Mouse (Mus musculus) neural tube, embryonic 11.5 days (tissue): ENCODE data around the gene Kcnj6. TPM values are rescaled to one million over a fixed set of nuclear protein-coding genes. Genes with fewer than 3 reads are reported as not detected.
"Not testable (repeated sequence)": the region's sequence is repeated elsewhere in the genome, so short reads cannot be mapped to it uniquely, and the experiment has no call there.

ENCODE experiments used
- ATAC-seq: fragments of 200-750 bp; cut with Nextera tagmentation; 2 replicates; pipeline ENCODE4 v1.8.0; 2017; ENCODE audit warnings: moderate number of reproducible peaks, mild to moderate bottlenecking, moderate TSS enrichment, moderate library complexity; ENCODE audit not compliant: insufficient read depth, low FRiP score, low TSS enrichment
- DNase-seq: peaks from one replicate; pipeline ENCODE4 v3.0.0-alpha.2; 2015; ENCODE audit warnings: low spot score
- H3K27ac ChIP-seq: fragments of 300-500 bp; sonication (generic); 2 replicates; pipeline ENCODE4 v1.5.1; 2014; ENCODE audit warnings: low read depth, mild to moderate bottlenecking, low read length
- H3K27me3 ChIP-seq: fragments of 300-500 bp; sonication (generic); 2 replicates; pipeline ENCODE4 v1.6.1; 2014; ENCODE audit warnings: mild to moderate bottlenecking, low read length, mixed read lengths; ENCODE audit not compliant: control insufficient read depth, insufficient read depth
- H3K36me3 ChIP-seq: fragments of 300-500 bp; sonication (generic); 2 replicates; pipeline ENCODE4 v1.6.1; 2014; ENCODE audit warnings: mild to moderate bottlenecking, low read length, moderate library complexity, mixed read lengths; ENCODE audit not compliant: control insufficient read depth, insufficient read depth
- H3K4me1 ChIP-seq: fragments of 300-500 bp; sonication (generic); 2 replicates; pipeline ENCODE4 v1.6.1; 2014; ENCODE audit warnings: low read length, mixed read lengths; ENCODE audit not compliant: control insufficient read depth, insufficient read depth
- H3K4me2 ChIP-seq: fragments of 300-500 bp; sonication (generic); 2 replicates; pipeline ENCODE4 v1.6.1; 2014; ENCODE audit warnings: low read depth, mild to moderate bottlenecking, moderate library complexity
- H3K4me3 ChIP-seq: fragments of 300-500 bp; sonication (generic); 2 replicates; pipeline ENCODE4 v1.5.1; 2014; ENCODE audit warnings: low read depth, low read length
- H3K9ac ChIP-seq: fragments of 300-500 bp; sonication (generic); 2 replicates; pipeline ENCODE4 v1.6.1; 2014; ENCODE audit warnings: mild to moderate bottlenecking, low read length
- H3K9me3 ChIP-seq: fragments of 300-500 bp; sonication (generic); 2 replicates; pipeline ENCODE4 v1.6.1; 2016; ENCODE audit warnings: low read length; ENCODE audit not compliant: control insufficient read depth
- WGBS: fragments of 180-500 bp; shearing (Covaris S2); extraction: QIAGEN DNeasy Blood & Tissue Kit; methylation state at CpG from one replicate; pipeline ENCODE4 v1.1.7; 2014; 5-methylcytosine and 5-hydroxymethylcytosine counted together
- polyA plus RNA-seq: library from polyadenylated mRNA; unstranded; fragments of >200 nt; fragmentation: Nextera tagmentation; extraction: Ambion mirVana; gene quantifications from 2 replicates; pipeline ENCODE4 v1.2.1, GENCODE M21; 2014

Kcnj6 gene
- polyA plus RNA-seq, 1 experiment from 2014 or later, result not detected

DNA sequence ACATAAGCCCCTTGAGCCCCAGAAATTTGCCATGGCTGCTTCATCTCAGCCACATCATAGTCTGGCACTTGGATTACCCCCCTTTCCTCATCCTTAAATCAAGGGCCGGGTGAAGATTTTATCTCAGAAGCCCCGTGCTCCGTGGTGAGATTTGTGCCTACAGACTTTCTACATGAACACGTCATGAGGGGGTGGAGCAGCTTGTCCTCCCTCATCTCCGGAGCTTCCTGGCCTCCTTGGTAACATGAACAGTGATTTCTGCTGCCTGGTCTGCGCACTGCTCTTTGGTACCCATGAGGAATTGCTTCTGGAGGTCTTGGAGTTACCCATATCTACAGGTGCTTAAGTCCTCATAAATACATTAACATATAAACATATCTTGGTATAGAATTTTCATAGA is 172.2 kb downstream of the Kcnj6 start:
- Histone ChIP-seq H3K4me1 (no peaks in the 10 kb centered on the region), H3K9ac (no peak overlapping the region)
- WGBS, result 84% methylated on average over 6 of the region's 6 CpGs

DNA sequence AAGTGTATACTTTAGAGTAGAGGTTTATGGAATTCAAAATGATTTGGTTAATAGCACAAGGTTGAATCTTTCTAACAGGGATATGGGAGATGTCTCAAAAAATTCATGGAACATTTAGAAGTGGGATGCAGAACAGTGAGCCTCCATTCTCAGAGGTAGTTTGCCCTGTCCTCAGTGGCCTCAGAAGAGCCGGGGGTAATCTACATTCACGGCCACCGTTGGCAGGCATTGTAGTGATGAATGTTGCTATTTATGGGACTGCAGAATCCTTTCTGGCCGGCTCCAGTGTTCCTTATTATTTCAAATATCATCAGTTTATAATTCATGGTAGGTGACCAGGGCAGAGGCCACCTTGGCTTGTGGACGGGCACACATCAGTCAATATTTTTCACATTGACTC is 174.9 kb downstream of the Kcnj6 start:
- WGBS, result 74% methylated on average over 5 of the region's 5 CpGs

More for the DNA sequence above, 172.2 kb downstream of the Kcnj6 start:
- H3K4me3 ChIP-seq, result no peak overlapping the region
- H3K9me3 ChIP-seq, result no peaks in the 10 kb centered on the region
- H3K36me3 ChIP-seq, result no peaks in the 10 kb centered on the region
- no peak overlapping the region for H3K4me2 ChIP-seq
- H3K27ac ChIP-seq, result no peak overlapping the region
- H3K27me3 ChIP-seq, result no peaks in the 10 kb centered on the region
- ATAC-seq (no peak), DNase-seq (no peak)

DNA sequence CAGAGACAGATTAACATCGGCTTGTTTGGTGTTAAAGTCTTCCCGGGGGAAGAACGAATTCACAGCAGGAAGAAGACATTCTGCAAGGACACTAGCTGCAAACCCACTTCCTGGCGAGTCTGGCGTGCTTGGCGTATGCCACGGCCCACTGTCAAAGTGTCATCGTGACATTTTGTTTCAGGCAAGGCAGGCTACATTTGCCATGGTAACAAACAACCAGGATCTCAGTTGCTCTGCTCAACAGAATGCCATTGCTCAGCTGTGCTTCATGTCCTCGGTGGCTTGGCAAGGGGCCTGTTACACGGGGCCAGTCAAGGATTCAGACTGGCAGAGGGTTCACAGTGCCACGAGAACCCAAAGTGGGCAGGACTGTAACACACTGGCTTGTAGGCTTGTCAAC is 175.9 kb downstream of the Kcnj6 start:
- H3K27me3 ChIP-seq, result no peaks in the 10 kb centered on the region
- ATAC-seq (no peak), DNase-seq (no peak)
- H3K36me3 ChIP-seq, result no peaks in the 10 kb centered on the region
- no peak overlapping the region for H3K4me3 ChIP-seq
- no peaks in the 10 kb centered on the region for H3K4me1 ChIP-seq
- no peak overlapping the region for H3K9ac ChIP-seq
- no peaks in the 10 kb centered on the region for H3K9me3 ChIP-seq
- no peak overlapping the region for H3K27ac ChIP-seq
- H3K4me2 ChIP-seq, result no peak overlapping the region
- 89% methylated on average over 11 of the region's 11 CpGs for WGBS

More for the DNA sequence above, 174.9 kb downstream of the Kcnj6 start:
- no peak overlapping the region for H3K9ac ChIP-seq
- ATAC-seq, result no peak
- H3K4me2 ChIP-seq, result no peak overlapping the region
- DNase-seq, result no peak
- no peak overlapping the region for H3K27ac ChIP-seq
- no peaks in the 10 kb centered on the region for H3K9me3 ChIP-seq
- H3K27me3 ChIP-seq, result no peaks in the 10 kb centered on the region
- H3K36me3 ChIP-seq, result no peaks in the 10 kb centered on the region
- no peaks in the 10 kb centered on the region for H3K4me1 ChIP-seq
- H3K4me3 ChIP-seq, result no peak overlapping the region

DNA sequence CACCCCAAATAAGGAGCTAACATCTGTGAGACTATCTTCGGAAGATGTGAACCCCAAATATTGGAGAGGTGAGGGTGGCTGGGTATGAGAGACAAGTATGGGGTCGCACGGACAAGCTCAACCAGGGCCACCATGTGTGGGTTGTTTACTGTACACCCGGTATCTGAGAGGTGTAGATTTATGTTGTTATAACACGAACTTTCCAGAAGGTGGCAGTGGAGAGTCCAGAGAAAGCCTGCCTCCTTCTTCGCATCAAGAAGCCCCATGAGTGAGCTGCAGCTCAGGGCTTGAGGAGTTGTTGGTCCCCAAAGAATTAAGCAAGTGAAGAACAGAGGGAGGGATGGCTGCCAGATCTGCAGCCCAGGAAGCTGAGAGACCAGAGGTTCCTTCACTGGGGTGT is 181.1 kb downstream of the Kcnj6 start:
- Histone ChIP-seq H3K27me3 (no peaks in the 10 kb centered on the region), H3K4me2 (no peak overlapping the region), H3K9me3 (peaks cover 5% of the 10 kb centered on the region), H3K4me3 (no peak overlapping the region), H3K27ac (no peak overlapping the region), H3K9ac (no peak overlapping the region), H3K36me3 (no peaks in the 10 kb centered on the region), H3K4me1 (no peaks in the 10 kb centered on the region)
- 29% methylated on average over 6 of the region's 6 CpGs for WGBS
- DNase-seq (peak; percentile 27), ATAC-seq (no peak)

DNA sequence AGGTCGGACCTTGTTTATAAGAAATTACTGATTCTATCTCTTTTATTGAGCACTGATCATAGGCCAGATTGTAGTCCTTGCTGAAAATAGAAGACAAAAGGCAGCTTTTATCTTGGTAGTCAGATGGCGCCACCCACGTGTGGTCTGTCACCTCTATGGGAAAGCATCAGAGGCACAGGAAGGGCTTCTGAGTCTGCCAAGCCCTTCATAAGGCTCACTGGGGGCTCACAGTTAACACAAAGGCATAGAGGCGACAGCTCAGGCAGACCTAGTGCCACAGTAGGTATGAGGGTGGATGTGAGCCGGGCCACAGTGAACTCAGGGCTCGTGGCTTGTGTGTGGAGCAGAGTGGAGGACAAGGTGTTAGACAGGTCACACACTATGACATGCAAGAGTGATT is 181.6 kb downstream of the Kcnj6 start:
- Histone ChIP-seq H3K36me3 (no peaks in the 10 kb centered on the region), H3K27me3 (no peaks in the 10 kb centered on the region), H3K9ac (no peak overlapping the region), H3K27ac (no peak overlapping the region), H3K4me1 (no peaks in the 10 kb centered on the region), H3K9me3 (peaks cover 5% of the 10 kb centered on the region), H3K4me3 (no peak overlapping the region), H3K4me2 (no peak overlapping the region)
- ATAC-seq, result no peak
- 79% methylated on average over 6 of the region's 6 CpGs for WGBS
- DNase-seq, result no peak

DNA sequence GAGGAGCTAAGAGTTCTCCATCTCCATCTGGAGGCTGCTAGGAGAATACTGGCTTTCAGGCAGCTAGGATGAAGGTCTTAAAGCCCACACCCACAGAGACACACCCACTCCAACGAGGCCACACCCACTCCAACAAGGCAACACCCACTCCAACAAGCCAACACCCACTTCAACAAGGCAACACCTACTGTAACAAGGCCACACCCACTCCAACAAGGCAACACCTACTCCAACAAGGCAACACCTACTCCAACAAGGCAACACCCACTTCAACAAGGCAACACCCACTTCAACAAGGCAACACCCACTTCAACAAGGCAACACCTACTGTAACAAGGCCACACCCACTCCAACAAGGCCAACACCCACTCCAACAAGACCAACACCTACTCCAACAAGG is 188.2 kb downstream of the Kcnj6 start:
- not testable (repeated sequence) for H3K27ac ChIP-seq, H3K36me3 ChIP-seq, DNase-seq, H3K4me2 ChIP-seq, H3K9ac ChIP-seq, H3K4me3 ChIP-seq, H3K27me3 ChIP-seq, ATAC-seq, H3K4me1 ChIP-seq, H3K9me3 ChIP-seq
- 24% methylated on average over 1 of the region's 1 CpGs for WGBS

DNA sequence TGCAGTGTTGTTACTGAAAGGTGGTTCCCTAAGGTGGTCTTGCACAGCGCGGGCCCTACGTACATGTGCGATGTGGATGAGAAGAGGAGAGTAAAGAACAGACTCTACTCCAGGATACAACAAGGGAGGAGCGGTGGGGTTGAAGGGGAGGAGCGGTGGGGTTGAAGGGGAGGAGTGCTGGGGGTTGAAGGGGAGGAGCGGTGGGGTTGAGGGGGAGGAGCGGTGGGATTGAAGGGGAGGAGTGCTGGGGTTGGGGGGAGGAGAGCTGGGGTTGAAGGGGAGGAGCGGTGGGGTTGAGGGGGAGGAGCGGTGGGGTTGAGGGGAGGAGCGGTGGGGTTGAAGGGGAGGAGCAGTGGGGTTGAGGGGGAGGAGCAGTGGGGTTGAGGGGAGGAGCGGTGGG is 199.3 kb downstream of the Kcnj6 start:
- no peak overlapping the region for H3K4me3 ChIP-seq
- ATAC-seq, result no peak
- no peak for DNase-seq
- 82% methylated on average over 11 of the region's 12 CpGs for WGBS
- H3K9me3 ChIP-seq, result no peaks in the 10 kb centered on the region
- no peak overlapping the region for H3K4me2 ChIP-seq
- no peaks in the 10 kb centered on the region for H3K27me3 ChIP-seq
- H3K36me3 ChIP-seq, result no peaks in the 10 kb centered on the region
- H3K4me1 ChIP-seq, result no peaks in the 10 kb centered on the region
- H3K27ac ChIP-seq, result no peak overlapping the region
- no peak overlapping the region for H3K9ac ChIP-seq

DNA sequence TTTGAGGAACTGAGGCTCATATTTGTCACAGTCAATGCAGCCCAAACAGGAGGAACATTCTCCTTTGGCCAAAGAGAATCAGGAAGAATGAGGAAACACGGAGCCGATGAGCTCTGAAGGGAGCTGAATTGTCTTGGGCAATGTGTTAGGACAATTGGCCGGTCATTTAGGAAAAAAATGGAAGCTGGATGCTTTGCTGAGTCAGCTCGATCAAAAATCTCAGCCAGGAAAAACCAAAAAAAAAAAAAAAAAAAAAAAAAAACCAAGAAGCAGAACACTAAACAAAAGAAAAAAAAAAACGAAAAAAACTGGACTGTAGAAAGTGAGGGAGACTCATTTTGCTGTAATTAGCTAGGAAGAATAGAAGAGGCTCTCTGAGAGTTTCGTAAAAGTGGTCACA is 200.1 kb downstream of the Kcnj6 start:
- Histone ChIP-seq H3K27me3 (no peaks in the 10 kb centered on the region), H3K4me1 (no peaks in the 10 kb centered on the region), H3K27ac (no peak overlapping the region), H3K9ac (no peak overlapping the region), H3K4me3 (no peak overlapping the region), H3K9me3 (no peaks in the 10 kb centered on the region), H3K4me2 (no peak overlapping the region), H3K36me3 (no peaks in the 10 kb centered on the region)
- ATAC-seq (no peak), DNase-seq (no peak)
- 86% methylated on average over 6 of the region's 6 CpGs for WGBS

DNA sequence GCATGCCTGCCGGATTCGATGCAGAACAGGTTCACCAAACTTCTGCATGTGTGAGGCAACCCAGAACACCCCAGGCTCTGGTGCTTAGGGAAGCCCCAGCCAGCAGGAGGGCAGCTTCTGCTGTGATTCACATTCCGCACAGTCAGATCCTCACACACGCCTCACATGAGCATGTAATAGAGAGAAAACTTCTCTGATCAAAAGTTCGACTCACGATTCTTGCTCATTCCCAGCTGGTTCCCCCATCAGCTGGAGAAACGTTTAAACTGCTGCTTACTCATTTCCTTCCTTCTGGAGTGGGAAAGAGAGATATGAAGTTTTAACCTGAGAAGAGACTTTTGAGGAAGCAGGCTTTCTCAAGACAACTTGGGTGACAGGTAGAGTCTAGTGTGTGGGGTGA is 204.5 kb downstream of the Kcnj6 start:
- WGBS, result 80% methylated on average over 7 of the region's 7 CpGs
- ATAC-seq, result no peak
- no peak overlapping the region for H3K9ac ChIP-seq
- H3K4me1 ChIP-seq, result no peaks in the 10 kb centered on the region
- H3K4me3 ChIP-seq, result no peak overlapping the region
- H3K4me2 ChIP-seq, result no peak overlapping the region
- no peaks in the 10 kb centered on the region for H3K36me3 ChIP-seq
- no peaks in the 10 kb centered on the region for H3K27me3 ChIP-seq
- DNase-seq, result no peak
- H3K9me3 ChIP-seq, result no peaks in the 10 kb centered on the region
- H3K27ac ChIP-seq, result no peak overlapping the region
